Comparison of ENCODE assay signal across 8 mouse cellular contexts in the genomic region with DNA sequence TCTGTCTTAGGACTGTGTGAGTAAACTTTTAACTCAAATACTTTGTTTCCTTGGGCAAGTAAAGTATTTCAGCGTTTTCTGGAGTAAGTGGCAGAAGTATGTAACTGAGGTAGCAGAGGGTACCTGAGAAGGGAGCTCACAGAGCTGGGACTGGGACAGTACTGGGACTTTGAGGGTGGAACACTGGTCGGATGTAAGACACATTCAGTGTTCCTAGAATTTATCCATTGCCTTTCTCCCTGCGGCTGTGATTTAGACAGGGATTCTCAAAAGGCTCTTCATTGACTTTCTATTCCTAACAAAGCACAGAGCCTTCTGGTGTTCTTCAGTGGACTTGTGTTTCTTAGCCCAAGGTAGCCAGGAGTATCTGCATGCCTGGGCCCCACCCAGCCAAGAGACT. TPM values are rescaled to one million over a fixed set of nuclear protein-coding genes. Genes with fewer than 3 reads are reported as not detected.
A peak's percentile ranks its signal among the peaks of the same experiment; 100 is the strongest.
DNase-seq lines count a peak whose midpoint lies in the region; ATAC-seq lines count a peak whose summit lies in the region.
"Had no signal": no experiment of that assay in that cellular context is flagged by ENCODE, and none has a peak within 500 bp of the region (broad histone marks: within the 10 kb centered on the region; RNA-seq: fewer than 3 reads in every experiment).

No protein-coding gene starts in this region.

- H3K4me2 ChIP-seq in liver, embryonic 15.5 days: no peak overlapping the region; the same call in 1 of the 2 replicates
- no peak overlapping the region for H3K4me2 ChIP-seq in liver, embryonic 12.5 days
- peak overlapping the region; percentile 89 for H3K4me2 ChIP-seq in embryonic facial prominence, embryonic 13.5 days
- H3K4me2 ChIP-seq in hindbrain, embryonic 15.5 days: peak overlapping the region; percentile 95
- peak overlapping the region; percentile 92 for H3K4me2 ChIP-seq in neural tube, embryonic 14.5 days (ENCODE audit: low read depth, low read length)

- no peaks in the 10 kb centered on the region for H3K9me3 ChIP-seq in liver, embryonic 15.5 days (replicated peaks)
- no peaks in the 10 kb centered on the region for H3K9me3 ChIP-seq in liver, embryonic 12.5 days (replicated peaks)
- peaks cover 11% of the 10 kb centered on the region; the same call in 1 of the 2 replicates for H3K9me3 ChIP-seq in embryonic facial prominence, embryonic 13.5 days
- peaks cover 5% of the 10 kb centered on the region; the same call in 1 of the 2 replicates for H3K9me3 ChIP-seq in hindbrain, embryonic 15.5 days
- H3K9me3 ChIP-seq in neural tube, embryonic 14.5 days (ENCODE audit: control insufficient read depth, low read length): no peaks in the 10 kb centered on the region

- peak overlapping the region; percentile 49; the same call in 1 of the 2 replicates for H3K4me3 ChIP-seq in liver, embryonic 15.5 days (replicated peaks)
- H3K4me3 ChIP-seq in liver, embryonic 12.5 days: no peak overlapping the region
- H3K4me3 ChIP-seq in embryonic facial prominence, embryonic 13.5 days: peak overlapping the region; percentile 74
- peak overlapping the region; percentile 90 for H3K4me3 ChIP-seq in hindbrain, embryonic 15.5 days
- H3K4me3 ChIP-seq in neural tube, embryonic 14.5 days (ENCODE audit: low read depth, low read length): peak overlapping the region; percentile 72

- DNase-seq in layer of hippocampus, adult 11-12 months (ENCODE audit: low spot score): no peak
- DNase-seq in B cell, adult 2 months: no peak

- WGBS in liver, embryonic 15.5 days (ENCODE audit: insufficient replicate concordance): 24% methylated on average over 3 of the region's 3 CpGs
- WGBS in liver, embryonic 12.5 days (ENCODE audit: insufficient replicate concordance): 20% methylated on average over 3 of the region's 3 CpGs
- WGBS in embryonic facial prominence, embryonic 13.5 days: 12% methylated on average over 3 of the region's 3 CpGs
- 21% methylated on average over 3 of the region's 3 CpGs for WGBS in hindbrain, embryonic 15.5 days
- WGBS in neural tube, embryonic 14.5 days: 23% methylated on average over 3 of the region's 3 CpGs

- H3K36me3 ChIP-seq in liver, embryonic 15.5 days (replicated peaks): no peaks in the 10 kb centered on the region
- H3K36me3 ChIP-seq in liver, embryonic 12.5 days: no peaks in the 10 kb centered on the region
- no peaks in the 10 kb centered on the region for H3K36me3 ChIP-seq in embryonic facial prominence, embryonic 13.5 days
- H3K36me3 ChIP-seq in hindbrain, embryonic 15.5 days: no peaks in the 10 kb centered on the region
- H3K36me3 ChIP-seq in neural tube, embryonic 14.5 days (ENCODE audit: control insufficient read depth, insufficient read depth, low read length): no peaks in the 10 kb centered on the region

- H3K27me3 ChIP-seq in liver, embryonic 15.5 days: peaks cover 20% of the 10 kb centered on the region
- H3K27me3 ChIP-seq in liver, embryonic 12.5 days (replicated peaks): peaks cover 21% of the 10 kb centered on the region
- H3K27me3 ChIP-seq in embryonic facial prominence, embryonic 13.5 days: peaks cover 12% of the 10 kb centered on the region; the same call in 1 of the 2 replicates
- H3K27me3 ChIP-seq in hindbrain, embryonic 15.5 days: 0 out of 2 replicates have a peak, but pooled peaks cover 2% of the 10 kb centered on the region
- no peaks in the 10 kb centered on the region for H3K27me3 ChIP-seq in neural tube, embryonic 14.5 days (ENCODE audit: control insufficient read depth, insufficient read depth, low read length)

- H3K27ac ChIP-seq in liver, embryonic 15.5 days (replicated peaks): no peak overlapping the region
- H3K27ac ChIP-seq in liver, embryonic 12.5 days: no peak overlapping the region
- H3K27ac ChIP-seq in embryonic facial prominence, embryonic 13.5 days: peak overlapping the region; percentile 91
- H3K27ac ChIP-seq in hindbrain, embryonic 15.5 days (replicated peaks): no peak overlapping the region
- H3K27ac ChIP-seq in neural tube, embryonic 14.5 days (ENCODE audit: low read depth, low read length): no peak overlapping the region
- H3K27ac ChIP-seq: macrophage had no signal

- no peak overlapping the region for H3K9ac ChIP-seq in liver, embryonic 15.5 days
- no peak overlapping the region for H3K9ac ChIP-seq in liver, embryonic 12.5 days
- H3K9ac ChIP-seq in embryonic facial prominence, embryonic 13.5 days: peak overlapping the region; percentile 84
- H3K9ac ChIP-seq in hindbrain, embryonic 15.5 days: peak overlapping the region; percentile 70; the same call in 1 of the 2 replicates
- peak overlapping the region; percentile 70 for H3K9ac ChIP-seq in neural tube, embryonic 14.5 days (replicated peaks; ENCODE audit: low read depth, low read length)

- no peak for ATAC-seq in liver, embryonic 15.5 days (ENCODE audit: insufficient read depth)
- ATAC-seq in liver, embryonic 12.5 days: no peak
- no peak for ATAC-seq in embryonic facial prominence, embryonic 13.5 days (ENCODE audit: insufficient number of reproducible peaks, insufficient read depth, low FRiP score, low TSS enrichment, low read depth)
- ATAC-seq in hindbrain, embryonic 15.5 days (ENCODE audit: low FRiP score, low read depth): no peak
- no peak for ATAC-seq in neural tube, embryonic 14.5 days (ENCODE audit: low read depth)

- no peaks in the 10 kb centered on the region for H3K4me1 ChIP-seq in liver, embryonic 15.5 days (replicated peaks)
- 0 out of 2 replicates have a peak, but pooled peaks cover 3% of the 10 kb centered on the region for H3K4me1 ChIP-seq in liver, embryonic 12.5 days
- no peaks in the 10 kb centered on the region for H3K4me1 ChIP-seq in embryonic facial prominence, embryonic 13.5 days
- peaks cover 10% of the 10 kb centered on the region for H3K4me1 ChIP-seq in hindbrain, embryonic 15.5 days (replicated peaks)
- peaks cover 5% of the 10 kb centered on the region; the same call in 1 of the 2 replicates for H3K4me1 ChIP-seq in neural tube, embryonic 14.5 days (ENCODE audit: control insufficient read depth, insufficient read depth, low read length)

RNA-seq across cellular contexts. Expression of gene Vgll3, which starts 1.0 kb away (rescaled TPM):
- 0.24 and 0.33 TPM in 2 replicates for polyA plus RNA-seq in liver, embryonic 15.5 days (2015; fragmentation: Nextera tagmentation; extraction: Ambion mirVana)
- 0.01 and 0.38 TPM in 2 replicates for polyA plus RNA-seq in liver, embryonic 12.5 days (2016; fragmentation: Nextera tagmentation; extraction: Ambion mirVana)
- polyA plus RNA-seq in embryonic facial prominence, embryonic 13.5 days (2015; fragmentation: Nextera tagmentation; extraction: Ambion mirVana): 51.0 and 52.1 TPM in 2 replicates
- polyA plus RNA-seq in hindbrain, embryonic 15.5 days (2015; fragmentation: Nextera tagmentation; extraction: Ambion mirVana): 3.8 and 5.2 TPM in 2 replicates
- 6.8 and 7.5 TPM in 2 replicates for polyA plus RNA-seq in neural tube, embryonic 14.5 days (2014; fragmentation: Nextera tagmentation; extraction: Ambion mirVana)
- polyA plus RNA-seq: macrophage had no signal

Comparison
In these comparisons a context has a peak if more than half of its experiments do, and no peak if none do; other contexts are left out.
1. H3K4me2 ChIP-seq: peak in embryonic facial prominence, embryonic 13.5 days (single experiment), hindbrain, embryonic 15.5 days (single experiment) and neural tube, embryonic 14.5 days (single experiment); none in liver, embryonic 15.5 days (single experiment) and liver, embryonic 12.5 days (single experiment).
2. H3K9ac ChIP-seq: peak in embryonic facial prominence, embryonic 13.5 days (single experiment), hindbrain, embryonic 15.5 days (single experiment) and neural tube, embryonic 14.5 days (single experiment); none in liver, embryonic 15.5 days (single experiment) and liver, embryonic 12.5 days (single experiment).